Mouse (Mus musculus): ENCODE results near the gene Pou4f1.

Gene Pou4f1

DNA sequence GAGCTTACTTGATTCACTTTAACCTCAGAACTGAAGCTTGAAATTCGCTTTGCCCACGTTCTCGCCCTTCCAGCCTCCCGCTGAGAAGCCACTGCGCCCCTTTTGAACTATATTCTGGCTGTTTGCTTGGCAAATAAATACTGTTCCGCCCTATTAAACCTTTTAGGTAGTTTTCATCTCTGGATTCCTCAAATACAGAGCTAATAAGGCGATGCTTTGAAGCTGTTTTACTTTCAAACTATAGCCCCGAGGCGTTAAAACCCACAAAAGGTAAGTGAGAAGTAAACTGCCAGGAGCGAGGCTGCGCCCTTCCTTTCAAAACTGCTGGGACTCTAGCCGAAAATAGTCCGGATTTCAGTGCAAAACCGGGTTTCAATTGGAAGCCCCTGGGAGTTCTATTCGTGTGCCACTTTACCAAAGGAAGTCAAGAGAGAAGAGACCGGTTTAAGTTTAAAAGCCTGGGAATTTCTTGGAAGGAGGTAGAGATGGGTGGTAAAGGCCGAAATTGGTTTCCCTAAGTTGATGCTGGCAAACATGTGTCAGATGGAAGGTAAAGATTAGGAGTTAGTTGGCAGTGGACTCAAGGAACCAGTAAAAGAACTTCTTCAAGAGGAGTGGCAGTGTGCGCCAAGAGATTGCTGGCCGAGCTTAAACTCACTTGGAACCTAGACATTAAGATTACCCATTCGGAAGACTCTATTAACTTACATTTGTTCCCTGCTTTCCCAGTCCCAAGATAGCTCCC, 9.7 kb downstream of the Pou4f1 start:
- DNase-seq (ENCODE audit: inconsistent age in 2 of 2, low spot score in 1 of 2) = no peak

DNA sequence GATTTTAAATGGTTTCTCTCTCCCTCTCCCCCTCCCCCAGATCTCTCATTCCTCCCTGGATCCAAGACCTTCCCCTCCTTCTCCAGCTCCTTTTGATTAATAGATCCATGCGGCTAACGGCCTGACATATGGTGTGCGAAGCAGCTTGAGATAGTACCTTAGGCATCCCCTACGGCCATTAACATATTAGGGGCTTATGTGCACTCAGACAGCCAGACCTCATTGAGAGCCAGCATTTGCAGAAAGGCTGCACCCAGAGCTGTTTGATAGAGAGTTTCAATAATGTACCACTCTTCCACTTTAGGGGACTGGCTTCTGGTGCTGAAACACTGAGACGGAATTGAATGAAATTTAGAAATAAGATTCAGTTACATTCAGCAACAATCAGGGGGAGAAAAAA, 10.8 kb downstream of the Pou4f1 start:
- no peak for DNase-seq (ENCODE audit: inconsistent age in 2 of 2, low spot score in 1 of 2)

DNA sequence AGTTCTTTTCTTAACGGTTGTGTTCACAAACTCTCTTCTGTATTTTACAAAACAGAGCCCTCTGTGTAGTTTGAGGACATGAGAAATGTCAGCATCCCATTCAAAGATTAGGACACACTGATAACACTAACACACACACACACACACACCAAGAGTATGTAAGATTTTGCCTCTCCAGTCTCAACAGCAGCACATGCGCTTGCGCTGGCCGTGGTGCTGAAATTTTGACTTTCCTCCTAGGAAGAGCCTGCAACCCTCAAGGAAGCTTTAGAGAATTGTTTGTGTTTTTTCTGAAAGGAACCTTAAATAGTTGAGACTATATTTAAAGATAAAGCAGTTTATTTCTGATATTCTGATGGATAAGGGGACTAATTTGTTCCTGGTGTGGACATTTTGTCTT, 14.0 kb downstream of the Pou4f1 start:
- peak; percentile 24 to 65 for DNase-seq (ENCODE audit: inconsistent age in 2 of 2, low spot score in 1 of 2)

DNA sequence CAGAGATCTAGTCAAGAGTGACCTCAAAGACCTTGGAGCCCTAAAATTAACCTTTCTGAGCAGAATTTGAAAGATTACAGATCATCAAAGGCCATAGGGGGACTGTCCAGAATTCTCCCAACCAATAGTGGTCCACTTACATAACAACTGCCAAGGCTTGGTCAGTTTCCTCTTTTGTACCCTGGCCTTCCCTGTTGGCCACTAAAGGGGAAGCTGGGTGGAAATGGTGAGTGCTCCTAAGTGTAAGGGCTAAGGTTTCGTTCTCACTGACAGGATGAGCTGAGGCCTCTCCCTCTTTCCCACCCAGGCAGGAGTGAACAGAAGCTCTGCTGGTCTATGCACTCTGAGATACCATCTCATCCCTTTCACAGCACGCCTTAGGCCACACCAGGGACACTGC, 33.5 kb downstream of the Pou4f1 start:
- DNase-seq (ENCODE audit: inconsistent age in 2 of 2, low spot score in 1 of 2) = no peak

DNA sequence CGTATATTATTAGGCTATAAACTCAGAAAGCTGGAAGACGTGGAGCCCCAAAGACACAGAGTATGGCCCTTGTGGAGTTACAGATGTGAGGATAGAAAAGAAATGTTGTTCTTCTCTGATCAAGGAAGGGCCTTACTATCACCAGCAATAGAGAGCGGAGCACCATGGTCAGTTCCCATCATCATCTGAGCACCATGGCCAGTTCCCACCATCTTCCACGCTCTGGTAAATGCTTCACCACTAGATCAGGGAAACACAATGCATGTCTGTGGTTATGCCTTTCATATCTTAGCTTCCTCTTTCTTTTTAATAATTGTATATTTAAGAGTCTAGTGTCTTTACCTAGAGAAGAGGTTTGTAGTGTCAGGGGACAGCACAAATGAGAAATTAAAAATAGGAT, 37.0 kb downstream of the Pou4f1 start:
- DNase-seq (ENCODE audit: inconsistent age in 2 of 2, low spot score in 1 of 2) = no peak

DNA sequence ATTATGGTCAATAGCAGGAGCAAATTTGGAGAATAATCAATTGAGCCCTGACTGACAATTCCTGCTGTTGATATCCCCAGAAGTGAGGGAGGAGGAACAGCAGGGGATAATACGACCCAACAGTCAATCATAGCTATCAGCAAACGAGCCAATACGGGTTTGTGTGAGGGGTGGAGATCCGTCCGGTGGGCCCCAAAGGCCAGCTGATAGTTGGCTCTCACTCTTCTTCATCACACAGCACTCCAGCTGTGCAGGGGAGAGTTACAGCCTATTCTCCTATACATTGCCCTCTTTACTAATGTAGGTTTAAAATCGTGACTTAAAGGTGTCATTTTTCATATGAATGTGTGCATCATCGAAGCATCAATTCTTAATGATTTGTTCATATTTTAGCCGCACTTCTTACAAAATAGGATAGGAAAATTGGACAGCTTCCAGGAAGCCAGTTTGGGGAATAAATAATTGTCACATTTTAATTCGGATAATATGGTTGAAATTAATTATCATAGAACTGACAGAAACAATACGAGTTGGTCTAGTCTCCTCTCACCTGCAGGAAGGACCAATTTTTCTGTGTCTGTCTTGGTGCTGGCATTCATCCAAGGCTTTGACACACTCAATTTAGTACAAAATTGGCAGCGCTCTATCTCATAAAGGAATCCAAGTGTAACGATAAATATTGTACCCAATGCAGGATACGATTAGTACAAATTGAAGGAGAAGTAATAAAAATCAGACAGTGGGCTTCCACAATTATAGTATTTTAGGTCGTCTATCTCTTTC, 43.9 kb downstream of the Pou4f1 start:
- no peak for DNase-seq (ENCODE audit: inconsistent age in 2 of 2, low spot score in 1 of 2)
